Mouse (Mus musculus) liver, embryonic 15.5 days (tissue): ENCODE measurements around the gene Abcc8. TPM values are rescaled to one million over a fixed set of nuclear protein-coding genes. Genes with fewer than 3 reads are reported as not detected.

ENCODE experiments used
- ATAC-seq: fragments of 200-750 bp; cut with Nextera tagmentation; 2 replicates; pipeline ENCODE4 v1.8.0; 2017; ENCODE audit warnings: moderate number of reproducible peaks, mild to moderate bottlenecking, moderate library complexity; ENCODE audit not compliant: insufficient read depth
- H3K27ac ChIP-seq: fragments of 300-500 bp; sonication (generic); replicated peaks from 2 replicates; pipeline ENCODE4 v1.5.1; 2015; ENCODE audit warnings: mild to moderate bottlenecking, inconsistent platforms
- H3K27me3 ChIP-seq: fragments of 300-500 bp; sonication (generic); 2 replicates; pipeline ENCODE4 v1.6.1; 2015; ENCODE audit warnings: mild to moderate bottlenecking, inconsistent platforms
- H3K36me3 ChIP-seq: fragments of 300-500 bp; sonication (generic); replicated peaks from 2 replicates; pipeline ENCODE4 v1.6.1; 2015; ENCODE audit warnings: moderate library complexity, mild to moderate bottlenecking, inconsistent platforms
- H3K4me1 ChIP-seq: fragments of 300-500 bp; sonication (generic); replicated peaks from 2 replicates; pipeline ENCODE4 v1.6.1; 2015; ENCODE audit warnings: inconsistent platforms
- H3K4me2 ChIP-seq: fragments of 300-500 bp; sonication (generic); 2 replicates; pipeline ENCODE4 v1.6.1; 2015; ENCODE audit warnings: moderate library complexity, mild to moderate bottlenecking, inconsistent platforms
- H3K4me3 ChIP-seq: fragments of 300-500 bp; sonication (generic); replicated peaks from 2 replicates; pipeline ENCODE4 v1.5.1; 2015; ENCODE audit warnings: mild to moderate bottlenecking, inconsistent platforms
- H3K9ac ChIP-seq: fragments of 300-500 bp; sonication (generic); 2 replicates; pipeline ENCODE4 v1.6.1; 2015; ENCODE audit warnings: moderate library complexity, mild to moderate bottlenecking, inconsistent platforms
- H3K9me3 ChIP-seq: fragments of 300-500 bp; sonication (generic); replicated peaks from 2 replicates; pipeline ENCODE4 v1.6.1; 2016; ENCODE audit warnings: inconsistent platforms
- WGBS: fragments of 180-500 bp; shearing (Covaris S2); methylation state at CpG from one replicate; pipeline ENCODE4 v1.1.7; 2015; ENCODE audit warnings: mixed read lengths; ENCODE audit not compliant: insufficient replicate concordance; 5-methylcytosine and 5-hydroxymethylcytosine counted together
- polyA plus RNA-seq: library from polyadenylated mRNA; unstranded; fragments of >200 nt; fragmentation: Nextera tagmentation; extraction: Ambion mirVana; gene quantifications from 2 replicates; pipeline ENCODE4 v1.2.1, GENCODE M21; 2015

Abcc8 gene
- polyA plus RNA-seq, 1 experiment from 2014 or later: 0.31 TPM

- H3K4me2 ChIP-seq: no peak overlapping the region
- 0 out of 2 replicates have a peak, but pooled peaks cover 3% of the 10 kb centered on the region for H3K27me3 ChIP-seq
- H3K9ac ChIP-seq: no peak overlapping the region
- H3K36me3 ChIP-seq: no peaks in the 10 kb centered on the region
- ATAC-seq: no peak
- no peaks in the 10 kb centered on the region for H3K9me3 ChIP-seq
- no peak overlapping the region for H3K27ac ChIP-seq
- no peak overlapping the region for H3K4me3 ChIP-seq
- no peaks in the 10 kb centered on the region for H3K4me1 ChIP-seq
- WGBS: 58% methylated on average over 18 of the region's 18 CpGs
Measured at GRCm38 (mm10) chr7:46154498-46155488, 25.0 kb downstream of the Abcc8 start.

- Histone ChIP-seq H3K9ac (no peak overlapping the region), H3K4me2 (no peak overlapping the region), H3K27ac (no peak overlapping the region), H3K4me1 (no peaks in the 10 kb centered on the region), H3K4me3 (no peak overlapping the region), H3K36me3 (no peaks in the 10 kb centered on the region), H3K27me3 (0 out of 2 replicates have a peak, but pooled peaks cover 3% of the 10 kb centered on the region), H3K9me3 (no peaks in the 10 kb centered on the region)
- WGBS: 68% methylated on average over 9 of the region's 9 CpGs
- no peak for ATAC-seq
Measured at GRCm38 (mm10) chr7:46152819-46153351, 26.9 kb downstream of the Abcc8 start.

- WGBS: 48% methylated on average over 7 of the region's 7 CpGs
- H3K4me1 ChIP-seq: no peaks in the 10 kb centered on the region
- no peak overlapping the region for H3K4me2 ChIP-seq
- H3K27ac ChIP-seq: no peak overlapping the region
- no peaks in the 10 kb centered on the region for H3K9me3 ChIP-seq
- H3K27me3 ChIP-seq: no peaks in the 10 kb centered on the region
- no peak overlapping the region for H3K4me3 ChIP-seq
- no peak overlapping the region for H3K9ac ChIP-seq
- no peak for ATAC-seq
- no peaks in the 10 kb centered on the region for H3K36me3 ChIP-seq
Measured at GRCm38 (mm10) chr7:46147417-46147816, 32.4 kb downstream of the Abcc8 start.

GRCm38 (mm10) chr7:46146675-46147308 is 33.0 kb downstream of the Abcc8 start:
- Histone ChIP-seq H3K4me1 (no peaks in the 10 kb centered on the region), H3K4me2 (no peak overlapping the region), H3K27me3 (no peaks in the 10 kb centered on the region), H3K9me3 (no peaks in the 10 kb centered on the region), H3K4me3 (no peak overlapping the region), H3K36me3 (no peaks in the 10 kb centered on the region), H3K9ac (no peak overlapping the region), H3K27ac (no peak overlapping the region)
- no peak for ATAC-seq
- WGBS: 62% methylated on average over 7 of the region's 7 CpGs

GRCm38 (mm10) chr7:46144061-46144460 is 35.8 kb downstream of the Abcc8 start:
- Histone ChIP-seq H3K36me3 (no peaks in the 10 kb centered on the region), H3K4me2 (no peak overlapping the region)

GRCm38 (mm10) chr7:46138329-46138930 is 41.4 kb downstream of the Abcc8 start:
- H3K27ac ChIP-seq: no peak overlapping the region
- WGBS: 51% methylated on average over 7 of the region's 7 CpGs
- no peak overlapping the region for H3K4me2 ChIP-seq
- no peak overlapping the region for H3K9ac ChIP-seq
- H3K4me3 ChIP-seq: no peak overlapping the region
- 0 out of 2 replicates have a peak, but pooled peaks cover 4% of the 10 kb centered on the region for H3K27me3 ChIP-seq
- no peak for ATAC-seq
- H3K9me3 ChIP-seq: no peaks in the 10 kb centered on the region
- no peaks in the 10 kb centered on the region for H3K36me3 ChIP-seq
- no peaks in the 10 kb centered on the region for H3K4me1 ChIP-seq

More at GRCm38 (mm10) chr7:46144061-46144460, 35.8 kb downstream of the Abcc8 start:
- 77% methylated on average over 8 of the region's 8 CpGs for WGBS
- Histone ChIP-seq H3K27me3 (0 out of 2 replicates have a peak, but pooled peaks cover 4% of the 10 kb centered on the region), H3K4me3 (no peak overlapping the region), H3K9ac (no peak overlapping the region), H3K27ac (no peak overlapping the region), H3K4me1 (no peaks in the 10 kb centered on the region), H3K9me3 (no peaks in the 10 kb centered on the region)
- ATAC-seq: no peak

- no peak overlapping the region for H3K9ac ChIP-seq
- ATAC-seq: no peak
- H3K27me3 ChIP-seq: no peaks in the 10 kb centered on the region
- H3K27ac ChIP-seq: no peak overlapping the region
- no peak overlapping the region for H3K4me3 ChIP-seq
- 0 out of 2 replicates have a peak, but pooled peaks cover 3% of the 10 kb centered on the region for H3K4me1 ChIP-seq
- H3K36me3 ChIP-seq: no peaks in the 10 kb centered on the region
- no peaks in the 10 kb centered on the region for H3K9me3 ChIP-seq
- no peak overlapping the region for H3K4me2 ChIP-seq
- WGBS: 9% methylated on average over 7 of the region's 7 CpGs
Measured at GRCm38 (mm10) chr7:46133858-46134257, 46.0 kb downstream of the Abcc8 start.

GRCm38 (mm10) chr7:46132229-46132628 is 47.6 kb downstream of the Abcc8 start:
- ATAC-seq: no peak
- Histone ChIP-seq H3K4me2 (no peak overlapping the region), H3K4me1 (0 out of 2 replicates have a peak, but pooled peaks cover 3% of the 10 kb centered on the region), H3K9me3 (no peaks in the 10 kb centered on the region), H3K4me3 (no peak overlapping the region), H3K27ac (no peak overlapping the region), H3K36me3 (no peaks in the 10 kb centered on the region), H3K9ac (no peak overlapping the region), H3K27me3 (no peaks in the 10 kb centered on the region)
- 74% methylated on average over 12 of the region's 12 CpGs for WGBS

- Histone ChIP-seq H3K27ac (no peak overlapping the region), H3K4me3 (no peak overlapping the region), H3K4me2 (no peak overlapping the region), H3K27me3 (no peaks in the 10 kb centered on the region), H3K9ac (no peak overlapping the region), H3K36me3 (no peaks in the 10 kb centered on the region), H3K9me3 (no peaks in the 10 kb centered on the region), H3K4me1 (0 out of 2 replicates have a peak, but pooled peaks cover 3% of the 10 kb centered on the region)
- 54% methylated on average over 8 of the region's 8 CpGs for WGBS
- no peak for ATAC-seq
Measured at GRCm38 (mm10) chr7:46131806-46132205, 48.0 kb downstream of the Abcc8 start.

- Histone ChIP-seq H3K9me3 (no peaks in the 10 kb centered on the region), H3K4me1 (0 out of 2 replicates have a peak, but pooled peaks cover 3% of the 10 kb centered on the region), H3K27ac (no peak overlapping the region), H3K4me2 (no peak overlapping the region), H3K4me3 (no peak overlapping the region), H3K9ac (no peak overlapping the region), H3K27me3 (no peaks in the 10 kb centered on the region), H3K36me3 (no peaks in the 10 kb centered on the region)
- ATAC-seq: no peak
- 25% methylated on average over 3 of the region's 3 CpGs for WGBS
Measured at GRCm38 (mm10) chr7:46131266-46131665, 48.6 kb downstream of the Abcc8 start.
